Mouse (Mus musculus) inflammation-experienced regulatory T-cells, adult 16 weeks (primary cell): ENCODE data around the gene Sec14l5. TPM values are rescaled to one million over a fixed set of nuclear protein-coding genes. Genes with fewer than 3 reads are reported as not detected.

ENCODE experiments used
- polyA plus RNA-seq: library from polyadenylated mRNA; unstranded; fragments of 100-300 nt; shearing (Covaris generic); gene quantifications from one replicate; pipeline ENCODE4 v1.2.1, GENCODE M21; 2017

Sec14l5 gene
- polyA plus RNA-seq: not detected

DNA sequence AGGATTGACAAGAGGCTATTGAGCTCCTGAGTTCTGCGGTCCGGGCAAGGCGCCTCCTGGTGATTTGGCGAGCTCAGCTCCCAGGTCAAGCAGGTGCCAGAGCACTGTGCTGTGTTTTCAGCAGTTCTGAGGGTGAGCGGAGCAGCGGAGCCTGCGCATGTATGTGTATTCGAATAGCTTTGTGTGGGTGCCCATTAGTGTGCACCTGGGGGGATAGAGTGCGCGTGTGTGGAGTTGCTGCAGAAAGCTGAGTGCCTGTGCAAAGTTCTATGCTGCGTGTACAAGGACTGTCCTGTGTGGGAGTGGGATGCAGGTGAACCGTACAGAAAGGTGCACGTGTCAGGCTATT is at the start of gene Sec14l5:
TSS of gene Sec14l5 (plus strand) at position 73 of the 349 bp plus-strand sequence.

DNA sequence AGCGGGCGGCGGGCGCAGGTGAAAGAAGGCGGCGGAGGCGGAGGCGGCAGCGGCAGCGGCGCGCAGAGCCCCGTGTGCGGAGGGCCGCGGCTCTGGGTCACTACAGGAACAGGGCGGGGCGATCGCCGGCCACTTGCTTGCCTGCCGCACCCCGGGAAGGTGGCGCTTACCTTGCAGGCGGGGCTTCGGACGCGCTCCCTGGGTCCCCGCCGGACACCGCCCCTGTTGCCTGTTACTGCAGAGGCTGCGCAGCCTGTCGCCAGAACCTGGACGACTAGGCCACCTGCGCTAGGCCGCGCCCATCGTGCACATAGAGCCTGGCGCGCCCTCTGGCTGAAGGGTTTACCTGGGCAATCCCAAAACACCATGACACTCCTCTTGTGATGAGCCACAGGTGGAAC is 14.5 kb upstream of the Sec14l5 start, which contains the start of gene Ppl:
TSS of gene Ppl (minus strand) at position 21 of the 401 bp plus-strand sequence.

DNA sequence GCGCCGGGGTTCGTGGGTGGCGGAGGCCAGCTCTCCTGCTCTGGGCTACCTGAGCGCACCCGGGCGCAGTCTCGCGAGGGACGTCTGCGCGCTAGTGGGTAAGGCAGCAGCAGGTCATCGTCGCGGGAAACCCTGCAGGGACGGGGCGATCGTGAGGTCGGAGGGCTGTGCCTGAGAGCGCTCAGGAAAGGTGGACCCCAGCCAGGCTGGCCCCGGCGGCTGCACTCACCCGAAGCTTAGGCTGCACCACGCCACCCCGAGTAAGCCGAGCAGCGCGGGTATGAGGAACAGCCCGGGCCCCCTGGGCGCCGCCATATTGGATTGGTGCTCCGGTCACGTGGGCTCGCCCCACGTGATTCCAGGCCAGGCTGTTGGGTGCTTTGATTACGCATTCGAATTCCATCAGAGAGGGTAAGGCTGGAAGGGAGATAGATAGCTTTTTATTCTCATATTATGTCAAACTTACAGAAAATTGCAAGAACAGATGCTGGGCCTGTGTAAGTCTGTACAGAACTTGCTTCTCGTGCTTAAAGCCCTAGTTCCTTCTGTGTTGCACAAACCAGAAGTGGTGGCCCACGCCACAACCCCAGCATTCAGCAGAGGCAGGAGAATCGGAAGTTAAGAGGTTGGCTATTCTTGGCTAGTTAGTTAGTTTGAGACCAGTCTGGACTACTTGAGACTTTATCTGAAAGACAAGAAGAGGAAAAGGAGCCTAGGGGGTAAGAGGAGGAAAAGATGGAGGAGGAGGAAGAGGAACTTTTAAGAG is 56.9 kb downstream of the Sec14l5 start, which contains the start of gene Nagpa:
TSS of gene Nagpa (minus strand) at position 345 of the 766 bp plus-strand sequence.

DNA sequence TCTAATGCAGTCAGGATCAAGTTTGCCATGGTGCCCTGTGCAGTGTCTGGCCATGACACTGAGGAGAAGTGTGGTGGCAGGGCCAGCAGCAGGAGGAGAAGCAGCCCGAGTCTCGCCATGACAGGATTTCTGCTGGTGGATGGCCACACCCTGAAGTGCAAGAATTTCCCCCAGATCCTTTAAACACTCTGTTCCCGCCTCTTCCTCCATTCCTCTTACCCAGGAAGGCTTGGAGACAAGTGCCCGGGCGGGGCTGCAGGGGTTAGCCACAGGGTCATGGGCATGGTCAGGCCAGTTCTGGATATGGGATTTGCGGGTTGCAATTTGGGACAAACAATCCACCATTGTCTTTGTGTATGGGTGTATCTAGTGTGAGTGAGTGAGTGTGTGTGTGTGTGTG is 75.2 kb downstream of the Sec14l5 start, which contains the start of gene AU021092:
TSS of gene AU021092 (minus strand) at position 160 of the 400 bp plus-strand sequence.

DNA sequence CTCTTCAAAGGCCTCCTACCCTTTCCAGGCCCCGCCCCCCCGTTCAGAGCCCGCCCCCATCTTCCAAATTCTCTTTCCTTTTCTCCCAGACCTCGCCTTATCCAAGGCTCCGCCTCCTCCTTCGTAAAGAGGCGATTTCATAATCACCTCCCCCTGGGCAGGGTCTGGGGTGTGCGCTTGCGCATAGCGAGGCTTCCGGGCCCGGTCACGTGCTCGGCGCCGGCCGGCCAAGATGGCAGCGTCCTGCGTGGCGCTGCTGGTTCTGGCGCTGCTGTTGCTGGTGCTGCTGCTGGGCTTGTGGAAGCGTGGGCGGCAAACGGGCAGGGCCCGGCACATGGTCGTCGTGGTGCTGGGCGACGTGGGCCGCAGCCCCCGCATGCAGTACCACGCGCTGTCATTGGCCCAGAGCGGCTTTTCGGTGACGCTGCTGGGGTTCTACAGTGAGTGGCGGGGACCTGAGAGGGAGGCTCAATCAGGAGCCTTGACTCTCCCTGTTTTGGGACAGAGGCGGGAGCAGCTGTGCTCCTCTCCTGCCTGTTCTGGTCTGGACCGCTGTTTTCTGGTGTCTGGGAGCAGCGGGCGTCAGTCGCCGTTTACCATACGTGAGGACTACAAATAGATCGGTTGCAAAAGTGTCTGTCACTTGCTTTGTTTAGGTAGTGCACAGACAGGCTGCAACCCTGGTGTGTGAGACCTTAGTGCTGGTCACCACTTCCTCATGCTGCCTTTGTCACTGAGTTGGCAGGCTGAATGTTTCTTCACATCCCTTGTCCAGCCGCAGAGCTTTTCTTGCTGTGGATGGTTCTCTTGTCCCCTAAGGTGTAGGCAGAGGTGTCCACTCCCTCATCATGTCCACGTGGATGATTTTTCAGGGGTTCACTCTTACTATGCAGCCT is 86.8 kb downstream of the Sec14l5 start, which contains the start of gene Alg1:
TSS of gene Alg1 (plus strand) at position 204 of the 896 bp plus-strand sequence.

Other genes with a start within 250 kb of the Sec14l5 start
- 163 TPM for gene Nudt16l1, start 208.3 kb upstream of the Sec14l5 start, polyA plus RNA-seq
- 96.9 TPM for gene Anks3, start 182.9 kb upstream of the Sec14l5 start, polyA plus RNA-seq
- gene Sept12, start 149.3 kb upstream of the Sec14l5 start, polyA plus RNA-seq: not detected
- not detected for gene Smim22, start 139.8 kb upstream of the Sec14l5 start, polyA plus RNA-seq
- gene Rogdi, start 133.6 kb upstream of the Sec14l5 start, polyA plus RNA-seq: 24.5 TPM
- gene Glyr1, start 97.2 kb upstream of the Sec14l5 start, polyA plus RNA-seq: 188 TPM
- 16.7 TPM for gene Ubn1, start 97.1 kb upstream of the Sec14l5 start, polyA plus RNA-seq
- gene Ppl, start 14.7 kb upstream of the Sec14l5 start, polyA plus RNA-seq: not detected
- 18.8 TPM for gene Nagpa, start 56.9 kb downstream of the Sec14l5 start, polyA plus RNA-seq
- gene AU021092, start 75.2 kb downstream of the Sec14l5 start, polyA plus RNA-seq: not detected
- gene Alg1, start 86.5 kb downstream of the Sec14l5 start, polyA plus RNA-seq: 45.3 TPM
- gene Eef2kmt, start 108.9 kb downstream of the Sec14l5 start, polyA plus RNA-seq: 51.8 TPM